Mouse (Mus musculus) heart, embryonic 16.5 days (tissue): ENCODE data around the gene Acox3. TPM values are rescaled to one million over a fixed set of nuclear protein-coding genes. Genes with fewer than 3 reads are reported as not detected.

Source experiments
- ATAC-seq: fragments of 200-750 bp; cut with Nextera tagmentation; replicated peaks from 2 replicates; pipeline ENCODE4 v1.8.0; 2017; ENCODE audit warnings: moderate number of reproducible peaks; ENCODE audit not compliant: insufficient read depth, low FRiP score; ENCODE audit errors: extremely low read depth
- H3K27ac ChIP-seq: fragments of 300-500 bp; sonication (generic); 2 replicates; pipeline ENCODE4 v1.5.1; 2014; ENCODE audit warnings: mild to moderate bottlenecking, low read length, control low read depth, moderate library complexity
- H3K27me3 ChIP-seq: fragments of 300-500 bp; sonication (generic); 2 replicates; pipeline ENCODE4 v1.6.1; 2014; ENCODE audit warnings: low read length, mixed read lengths; ENCODE audit not compliant: control insufficient read depth, insufficient read depth
- H3K36me3 ChIP-seq: fragments of 300-500 bp; sonication (generic); 2 replicates; pipeline ENCODE4 v1.6.1; 2014; ENCODE audit not compliant: control insufficient read depth, insufficient read depth
- H3K4me1 ChIP-seq: fragments of 300-500 bp; sonication (generic); 2 replicates; pipeline ENCODE4 v1.6.1; 2014; ENCODE audit warnings: low read length, mixed read lengths; ENCODE audit not compliant: control insufficient read depth, insufficient read depth
- H3K4me2 ChIP-seq: fragments of 300-500 bp; sonication (generic); 2 replicates; pipeline ENCODE4 v1.6.1; 2014; ENCODE audit warnings: low read depth, mild to moderate bottlenecking, control low read depth, low read length
- H3K4me3 ChIP-seq: fragments of 300-500 bp; sonication (generic); 2 replicates; pipeline ENCODE4 v1.5.1; 2014; ENCODE audit warnings: mild to moderate bottlenecking, control low read depth, low read length
- H3K9ac ChIP-seq: fragments of 300-500 bp; sonication (generic); 2 replicates; pipeline ENCODE4 v1.6.1; 2014; ENCODE audit warnings: low read length, control low read depth
- H3K9me3 ChIP-seq: fragments of 300-500 bp; sonication (generic); replicated peaks from 2 replicates; pipeline ENCODE4 v1.6.1; 2016; ENCODE audit warnings: low read length; ENCODE audit not compliant: control insufficient read depth
- WGBS: fragments of 180-500 bp; shearing (Covaris S2); extraction: QIAGEN DNeasy Blood & Tissue Kit; methylation state at CpG from one replicate; pipeline ENCODE4 v1.1.7; 2014; 5-methylcytosine and 5-hydroxymethylcytosine counted together
- polyA plus RNA-seq: library from polyadenylated mRNA; unstranded; fragments of >200 nt; fragmentation: Nextera tagmentation; extraction: Ambion mirVana; gene quantifications from 2 replicates; pipeline ENCODE4 v1.2.1, GENCODE M21; 2015

Gene Acox3
- polyA plus RNA-seq, 1 experiment from 2014 or later: 11.2 TPM

- Histone ChIP-seq H3K4me1 (peaks cover 12% of the 10 kb centered on the region), H3K27me3 (0 out of 2 replicates have a peak, but pooled peaks cover 2% of the 10 kb centered on the region), H3K36me3 (no peaks in the 10 kb centered on the region), H3K4me3 (no peak overlapping the region), H3K9me3 (no peaks in the 10 kb centered on the region), H3K9ac (no peak overlapping the region), H3K4me2 (no peak overlapping the region), H3K27ac (no peak overlapping the region)
- WGBS: 49% methylated on average over 6 of the region's 6 CpGs
- ATAC-seq: no peak
Measured at GRCm38 (mm10) chr5:35661210-35661609, 78.4 kb downstream of the Acox3 start.

- no peaks in the 10 kb centered on the region for H3K9me3 ChIP-seq
- H3K36me3 ChIP-seq: no peaks in the 10 kb centered on the region
- 73% methylated on average over 9 of the region's 9 CpGs for WGBS
- 0 out of 2 replicates have a peak, but pooled peaks cover 2% of the 10 kb centered on the region for H3K27me3 ChIP-seq
- no peak overlapping the region for H3K4me2 ChIP-seq
- H3K4me3 ChIP-seq: no peak overlapping the region
- H3K4me1 ChIP-seq: peaks cover 12% of the 10 kb centered on the region
- no peak overlapping the region for H3K9ac ChIP-seq
- H3K27ac ChIP-seq: no peak overlapping the region
- no peak; the same call in 1 of the 2 replicates for ATAC-seq
Measured at GRCm38 (mm10) chr5:35662021-35662545, 79.2 kb downstream of the Acox3 start.

Other genes starting within 250 kb of the Acox3 start
- gene Hmx1, start 193.9 kb upstream of the Acox3 start, polyA plus RNA-seq: not detected in 2 replicates
- gene Cpz, start 57.3 kb upstream of the Acox3 start, polyA plus RNA-seq: 7.7 and 7.9 TPM in 2 replicates
- gene Trmt44, start 8.0 kb upstream of the Acox3 start, polyA plus RNA-seq: 5.3 and 5.6 TPM in 2 replicates
- 16.3 and 17.2 TPM in 2 replicates for gene Htra3, start 96.7 kb downstream of the Acox3 start, polyA plus RNA-seq
- 8.3 and 10.0 TPM in 2 replicates for gene Sh3tc1, start 156.9 kb downstream of the Acox3 start, polyA plus RNA-seq
- gene Ablim2, start 174.8 kb downstream of the Acox3 start, polyA plus RNA-seq: 4.7 and 7.3 TPM in 2 replicates